Mouse (Mus musculus): ENCODE results near the gene Gm8369.
"Not testable (repeated sequence)": the region's sequence is repeated elsewhere in the genome, so short reads cannot be mapped to it uniquely, and the experiment has no call there.

Gene Gm8369

DNA sequence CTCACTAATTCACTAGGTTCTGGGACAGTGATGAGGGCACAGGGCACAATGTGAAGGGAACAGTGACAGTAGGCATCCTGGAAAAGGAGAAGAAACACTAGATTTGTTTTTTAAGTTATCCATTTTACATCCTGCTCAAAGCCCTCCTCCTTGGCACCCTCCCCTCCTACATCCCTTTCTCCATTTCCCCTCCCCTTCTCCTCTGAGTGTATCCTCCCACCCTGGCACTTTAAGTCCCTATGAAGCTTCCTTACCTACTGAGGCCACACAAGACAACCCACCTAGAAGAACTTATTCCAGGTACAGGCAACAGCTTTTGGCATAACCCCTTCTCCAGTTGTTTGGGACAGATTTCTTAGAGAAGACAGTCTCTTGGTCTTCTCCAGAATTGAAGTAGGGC, 30.5 kb downstream of the Gm8369 start, which contains the start of gene Ms4a6b:
Gene Ms4a6b (plus strand): TSS at position 267 of the 400 bp plus-strand sequence.
- no peak for DNase-seq (ENCODE audit: low read depth)

GRCm38 (mm10) chr19:11516845-11517244, 31.1 kb downstream of the Gm8369 start:
- DNase-seq (ENCODE audit: low read depth): no peak

DNA sequence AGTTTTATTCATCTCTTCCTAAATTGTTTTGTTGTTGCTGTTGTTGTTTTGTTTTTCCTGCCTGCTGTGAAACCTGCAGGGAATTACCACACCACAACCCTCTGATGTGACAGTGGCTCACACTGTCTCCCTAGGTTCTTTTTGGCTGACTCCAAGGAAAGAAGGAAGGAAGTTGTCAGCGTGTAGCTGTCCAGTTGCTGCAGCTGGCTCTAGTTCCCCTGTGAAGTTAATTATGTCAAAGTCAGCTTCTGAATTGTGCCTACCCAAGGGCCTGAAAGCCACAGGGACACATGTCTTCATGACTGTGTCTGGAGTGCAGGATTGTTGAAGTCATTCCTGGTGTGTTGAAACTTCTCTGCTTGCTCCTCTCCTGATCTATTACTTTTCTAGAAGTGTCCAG, 31.6 kb downstream of the Gm8369 start:
- DNase-seq (ENCODE audit: low read depth): not testable (repeated sequence)

- not testable (repeated sequence) for DNase-seq (ENCODE audit: low read depth)
Measured at GRCm38 (mm10) chr19:11518356-11518755, 32.6 kb downstream of the Gm8369 start.

DNA sequence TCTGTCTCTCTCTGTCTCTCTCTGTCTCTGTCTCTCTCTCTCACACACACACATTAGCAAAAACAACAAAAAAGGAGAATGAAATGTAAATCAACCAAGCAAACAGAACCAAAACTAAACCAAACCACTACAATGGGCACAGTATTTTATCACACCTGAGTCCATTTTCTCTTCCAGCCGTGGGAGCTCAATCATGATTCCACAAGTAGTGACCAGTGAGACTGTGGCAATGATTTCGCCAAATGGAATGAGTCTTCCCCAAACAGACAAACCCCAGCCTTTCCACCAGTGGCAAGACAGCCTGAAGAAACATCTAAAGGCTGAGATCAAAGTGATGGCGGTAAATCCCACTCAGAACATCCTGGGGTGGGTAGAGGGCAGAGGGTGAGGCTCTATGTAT, 34.4 kb downstream of the Gm8369 start:
- DNase-seq (ENCODE audit: low read depth): no peak

DNA sequence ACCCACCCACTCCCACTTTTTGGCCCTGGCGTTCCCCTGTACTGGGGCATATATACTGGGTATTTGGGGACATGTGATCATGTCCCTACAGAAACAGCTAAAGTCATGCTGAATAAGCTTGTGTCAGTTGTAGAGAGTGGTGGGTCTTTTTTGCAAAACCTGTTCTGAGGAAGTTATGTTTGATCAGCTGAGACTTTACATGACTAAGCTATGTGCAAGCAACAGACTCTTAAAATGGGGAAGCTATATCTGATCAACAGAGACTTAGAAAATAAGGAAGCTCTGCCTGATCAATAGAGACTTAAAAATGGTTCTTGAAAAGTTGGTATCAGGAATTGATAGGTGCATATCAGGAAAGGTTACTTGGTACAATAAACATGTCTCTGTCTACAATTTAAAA, 47.7 kb downstream of the Gm8369 start:
- DNase-seq (ENCODE audit: low read depth): no peak

DNA sequence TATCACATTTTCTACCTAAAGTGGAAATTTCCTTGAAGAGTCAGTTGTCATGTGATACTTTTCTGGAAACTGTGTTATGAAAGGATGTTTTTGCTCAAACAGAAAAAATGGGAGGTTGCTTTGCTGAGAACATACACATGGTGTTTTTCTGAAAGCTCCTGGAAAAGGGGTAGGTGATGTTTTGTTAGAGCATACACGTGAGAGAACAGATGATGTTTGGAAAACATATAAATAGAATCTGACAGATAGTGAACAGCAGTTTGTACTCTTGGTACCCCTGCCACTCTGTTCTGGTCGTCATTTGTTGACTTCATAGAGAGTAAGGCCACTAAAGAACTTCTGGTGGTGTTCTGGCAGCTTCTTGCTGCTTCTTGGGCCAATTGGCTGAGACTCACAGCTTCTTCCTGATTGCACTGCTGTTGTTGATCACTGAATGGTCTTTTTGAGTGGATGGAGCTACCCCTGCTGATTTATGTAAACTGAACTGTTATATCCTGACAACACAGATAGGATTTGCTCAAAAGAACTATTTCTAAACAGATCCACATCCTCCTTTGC, 48.2 kb downstream of the Gm8369 start:
- no peak for DNase-seq (ENCODE audit: low read depth)

DNA sequence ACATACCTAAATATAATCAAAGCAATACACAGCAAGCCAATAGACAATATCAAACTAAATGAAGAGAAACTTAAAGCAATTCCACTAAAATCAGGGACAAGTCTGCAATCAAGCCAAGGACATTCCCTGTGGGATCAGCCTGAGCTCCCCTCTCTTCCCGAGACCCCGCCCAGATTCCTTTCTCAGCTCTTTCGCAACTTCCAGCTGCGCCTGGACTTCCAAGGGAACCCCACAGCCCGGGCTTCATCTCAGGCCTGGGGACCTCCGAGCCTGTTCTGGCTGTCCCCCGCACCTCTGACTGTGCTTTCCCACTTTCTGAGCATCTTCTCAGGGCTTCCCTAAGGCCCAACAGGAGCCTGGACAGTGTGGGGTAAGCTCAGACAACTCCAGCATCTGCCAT, 50.9 kb downstream of the Gm8369 start, which contains the start of gene Ms4a4d:
Gene Ms4a4d (plus strand): TSS at position 209 of the 400 bp plus-strand sequence.
- no peak for DNase-seq (ENCODE audit: low read depth)

GRCm38 (mm10) chr19:11537336-11537735, 51.6 kb downstream of the Gm8369 start:
- DNase-seq (ENCODE audit: low read depth): no peak

DNA sequence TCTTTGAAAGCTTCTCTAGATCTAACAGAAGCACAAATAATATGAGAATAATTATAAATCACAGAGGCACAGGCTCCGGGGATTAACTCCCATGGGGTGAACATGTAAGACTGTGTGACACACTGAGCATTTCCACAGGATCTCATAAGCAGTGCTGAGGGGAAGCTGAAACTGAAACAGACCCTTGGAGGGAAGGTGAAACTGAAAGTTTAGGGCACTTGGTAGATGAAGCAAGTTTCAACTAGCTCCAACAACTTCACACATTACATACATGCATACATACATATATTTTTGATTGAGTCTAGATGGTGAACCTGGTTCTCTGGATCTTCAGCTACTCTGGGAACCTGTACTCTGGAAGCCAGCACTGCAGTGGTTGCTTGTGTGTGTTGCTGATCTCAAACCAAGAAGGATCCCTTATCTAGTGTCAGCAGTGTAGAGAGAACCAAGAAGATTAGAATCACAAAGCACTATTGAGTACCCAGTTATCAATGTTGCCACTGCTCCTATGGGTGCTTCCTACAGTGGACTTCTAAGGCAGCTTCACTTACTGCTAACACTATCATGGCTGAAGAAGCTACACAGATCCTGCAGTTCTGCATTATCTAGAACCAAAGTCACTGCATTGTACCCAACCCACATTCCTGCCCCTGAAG, 54.6 kb downstream of the Gm8369 start:
- DNase-seq (ENCODE audit: low read depth): not testable (repeated sequence)

DNA sequence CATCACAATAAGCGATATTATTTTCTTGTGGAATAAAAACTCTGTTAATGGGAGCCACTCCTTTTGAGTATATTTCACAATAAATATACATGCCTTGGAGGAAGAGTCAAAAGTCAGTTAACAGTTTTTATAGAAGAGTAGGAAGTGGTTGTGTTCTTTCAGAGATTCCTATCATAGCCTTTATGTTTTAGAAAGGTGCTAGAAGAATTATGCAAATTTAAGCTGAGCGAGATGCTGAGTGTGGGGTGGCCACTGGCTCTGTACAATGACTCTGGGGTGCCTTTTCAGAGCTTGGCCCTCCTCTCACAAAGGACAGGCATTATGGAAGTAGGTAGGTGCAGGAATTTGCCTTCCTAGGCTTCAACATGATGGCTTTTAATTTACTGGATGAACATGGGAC, 58.6 kb downstream of the Gm8369 start:
- DNase-seq (ENCODE audit: low read depth): not testable (repeated sequence)

- no peak for DNase-seq (ENCODE audit: low read depth)
Measured at GRCm38 (mm10) chr19:11547911-11548310, 62.2 kb downstream of the Gm8369 start.

GRCm38 (mm10) chr19:11554726-11555125, 69.0 kb downstream of the Gm8369 start:
- no peak for DNase-seq (ENCODE audit: low read depth)

GRCm38 (mm10) chr19:11559560-11559959, 73.8 kb downstream of the Gm8369 start:
- not testable (repeated sequence) for DNase-seq (ENCODE audit: low read depth)
